Mouse (Mus musculus) heart, postnatal 0 days (tissue): ENCODE measurements around the gene Hist1h2ad.

ENCODE experiments used
- CTCF ChIP-seq: IDR thresholded peaks from 2 replicates; pipeline ENCODE4 v1.5.1; 2016; ENCODE audit warnings: antibody characterized with exemption, control low read depth, low read depth
- EP300 ChIP-seq: IDR thresholded peaks from 2 replicates; pipeline ENCODE4 v1.6.1; 2016; ENCODE audit warnings: antibody characterized with exemption, low read depth

- TF ChIP-seq CTCF (no peak), EP300 (no peak)
Measured at GRCm38 (mm10) chr13:23537006-23537710, 37.0 kb upstream of the Hist1h2ad start.
